Mouse (Mus musculus) lung, postnatal 14 days (tissue): ENCODE measurements around the gene Tmem210.

ENCODE experiments used
- DNase-seq: peaks from one replicate; pipeline ENCODE4 v3.0.0; 2021

Gene Tmem210

GRCm38 (mm10) chr2:25265897-25266656 lies 21.9 kb upstream of the Tmem210 start:
- DNase-seq, result no peak

- peak; percentile 37 for DNase-seq
These were observed 21.2 kb upstream of the Tmem210 start for GRCm38 (mm10) chr2:25266720-25267119.

DNA sequence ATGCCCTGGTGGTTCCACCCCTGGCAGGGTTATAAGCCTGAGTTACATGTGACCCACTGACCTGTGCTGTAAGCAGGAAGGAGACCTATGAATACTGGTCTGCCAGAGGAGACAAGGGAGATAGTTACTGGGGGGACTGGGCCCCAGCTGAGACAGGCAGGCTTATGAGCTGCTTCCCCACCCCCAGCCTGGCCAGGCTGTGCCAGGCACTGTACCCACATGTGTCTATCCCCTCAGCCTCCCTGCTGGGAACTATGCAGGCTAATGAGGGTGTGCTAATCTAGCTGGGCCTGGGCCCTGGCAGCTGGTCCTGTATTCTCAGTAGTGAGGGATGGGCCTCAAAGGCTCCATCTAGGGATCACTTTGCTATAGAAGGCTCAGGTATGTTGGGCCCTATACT lies 20.7 kb upstream of the Tmem210 start:
- DNase-seq, result no peak

- DNase-seq, result no peak
These were observed 20.1 kb upstream of the Tmem210 start for GRCm38 (mm10) chr2:25267746-25268309.

DNA sequence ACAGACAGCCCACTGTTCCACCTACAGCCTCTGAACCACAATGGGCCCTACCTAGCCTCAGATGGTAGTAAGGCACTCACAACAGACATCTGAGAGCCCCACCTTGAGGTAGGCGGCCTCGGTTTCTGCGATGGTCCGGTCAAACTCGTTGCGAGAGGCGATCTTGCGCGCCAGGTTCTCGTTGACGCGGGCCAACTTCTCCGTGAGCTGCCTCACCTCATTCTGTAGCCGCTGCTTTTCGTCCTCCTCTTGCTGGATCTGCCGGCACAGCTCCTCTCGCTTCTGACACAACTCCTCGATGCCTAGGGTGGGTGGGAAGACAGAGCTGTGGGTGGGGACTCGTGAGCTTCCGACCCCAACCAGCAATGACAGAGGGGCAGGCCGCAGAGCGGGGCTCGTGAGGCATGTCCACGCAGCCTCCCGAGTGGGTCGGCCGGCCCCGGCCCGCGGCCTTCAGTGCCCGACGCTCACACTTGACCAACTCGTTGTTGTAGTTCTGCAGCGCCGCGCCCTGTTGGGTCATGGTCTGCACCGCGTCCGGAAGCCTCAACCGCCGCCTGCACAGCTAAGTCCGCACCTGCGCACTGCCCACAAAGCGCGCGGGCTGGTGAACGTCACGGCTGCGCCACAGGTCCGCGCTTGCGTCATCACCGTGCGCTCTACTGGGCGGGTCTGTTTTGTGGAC lies 16.0 kb upstream of the Tmem210 start, which contains the start of the genes Ssna1 and Anapc2:
TSS of gene Ssna1 (minus strand) at position 612 of the 685 bp plus-strand sequence.
TSS of gene Anapc2 (plus strand) at position 652 of the 685 bp plus-strand sequence.
- DNase-seq, result peak; percentile 99

- no peak for DNase-seq
These were observed 15.4 kb upstream of the Tmem210 start for GRCm38 (mm10) chr2:25272515-25272914.

GRCm38 (mm10) chr2:25273010-25273409 lies 14.9 kb upstream of the Tmem210 start:
- no peak for DNase-seq

DNA sequence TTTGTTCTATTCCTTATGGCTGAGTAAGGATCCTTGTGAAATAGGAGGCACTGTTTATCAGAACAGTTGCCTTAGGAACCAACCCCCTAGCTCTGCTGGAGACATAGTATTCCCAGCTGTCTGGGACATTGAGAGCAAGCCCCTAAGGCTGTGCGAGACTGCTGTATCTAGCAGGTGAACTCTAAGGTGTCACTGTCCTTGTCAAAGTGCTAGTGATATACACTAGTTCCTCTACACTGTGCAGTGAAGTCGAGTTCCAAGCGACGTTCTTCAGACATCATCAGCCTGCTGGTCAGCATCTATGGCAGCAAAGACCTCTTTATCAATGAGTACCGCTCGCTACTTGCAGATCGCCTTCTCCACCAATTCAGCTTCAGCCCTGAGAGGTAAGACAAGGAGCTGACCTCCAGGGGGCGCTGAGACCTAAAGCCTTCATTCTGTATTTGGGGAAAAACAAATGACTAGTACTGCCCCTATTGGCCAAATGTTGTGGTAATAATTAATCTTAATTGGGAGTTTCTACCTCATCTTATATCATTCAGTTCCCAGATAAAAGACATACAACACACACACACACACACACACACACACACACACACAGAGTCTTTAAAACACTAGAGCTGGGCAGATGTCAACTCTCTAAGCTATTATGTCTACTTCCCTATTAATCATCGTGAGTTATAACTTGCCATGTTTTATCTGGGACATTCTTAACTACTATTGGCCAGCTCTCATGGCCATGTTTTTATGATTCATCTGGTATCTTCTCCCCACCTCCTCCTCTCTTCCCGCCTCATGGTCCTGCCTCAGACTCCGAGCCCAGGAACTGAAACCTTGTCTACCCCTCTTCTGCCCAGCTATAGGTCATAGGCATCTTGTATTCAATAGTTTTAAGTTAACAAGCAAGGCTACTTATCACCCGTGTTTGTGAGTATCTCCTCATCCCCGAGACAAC lies 8.7 kb upstream of the Tmem210 start:
- DNase-seq, result peak; percentile 91

DNA sequence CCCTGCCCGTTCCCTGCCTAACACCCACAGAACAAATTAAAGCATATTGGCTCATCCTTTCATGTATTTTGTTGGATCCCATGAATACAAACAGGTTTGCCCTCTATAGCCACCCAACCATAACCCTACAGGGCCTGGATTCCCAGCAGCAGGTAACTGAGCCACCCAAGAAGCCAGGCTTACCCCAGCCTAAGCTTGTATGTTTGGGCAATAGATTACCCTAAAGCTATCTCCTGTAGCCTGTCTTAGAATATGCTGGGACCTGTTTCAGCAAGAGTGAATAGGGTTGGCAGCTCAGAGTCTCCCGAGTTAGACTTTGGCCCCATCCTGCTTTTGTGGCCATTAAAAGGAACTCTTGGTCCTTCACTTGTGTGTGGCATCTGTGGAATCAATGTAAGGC lies 2.4 kb upstream of the Tmem210 start:
- no peak for DNase-seq

DNA sequence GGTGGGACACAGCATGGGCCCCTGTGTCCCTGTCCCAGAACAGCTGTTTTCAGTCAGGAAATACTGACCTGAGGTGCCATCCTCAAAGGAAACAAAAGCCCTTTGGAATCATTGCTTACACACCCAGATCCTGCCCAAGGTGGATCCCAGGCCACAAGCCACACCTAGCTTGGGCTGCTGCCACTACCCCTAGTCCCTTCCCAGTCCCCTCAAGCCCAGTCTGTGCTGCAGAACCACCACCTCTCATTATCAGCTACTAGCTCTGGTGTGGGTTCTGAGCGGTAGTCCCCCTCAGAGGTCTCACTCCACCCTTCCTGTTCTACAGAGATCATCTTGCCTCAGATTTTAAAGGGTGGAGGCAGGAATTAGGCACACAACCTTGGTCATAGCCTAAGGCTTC lies 1.6 kb upstream of the Tmem210 start:
- no peak for DNase-seq

DNA sequence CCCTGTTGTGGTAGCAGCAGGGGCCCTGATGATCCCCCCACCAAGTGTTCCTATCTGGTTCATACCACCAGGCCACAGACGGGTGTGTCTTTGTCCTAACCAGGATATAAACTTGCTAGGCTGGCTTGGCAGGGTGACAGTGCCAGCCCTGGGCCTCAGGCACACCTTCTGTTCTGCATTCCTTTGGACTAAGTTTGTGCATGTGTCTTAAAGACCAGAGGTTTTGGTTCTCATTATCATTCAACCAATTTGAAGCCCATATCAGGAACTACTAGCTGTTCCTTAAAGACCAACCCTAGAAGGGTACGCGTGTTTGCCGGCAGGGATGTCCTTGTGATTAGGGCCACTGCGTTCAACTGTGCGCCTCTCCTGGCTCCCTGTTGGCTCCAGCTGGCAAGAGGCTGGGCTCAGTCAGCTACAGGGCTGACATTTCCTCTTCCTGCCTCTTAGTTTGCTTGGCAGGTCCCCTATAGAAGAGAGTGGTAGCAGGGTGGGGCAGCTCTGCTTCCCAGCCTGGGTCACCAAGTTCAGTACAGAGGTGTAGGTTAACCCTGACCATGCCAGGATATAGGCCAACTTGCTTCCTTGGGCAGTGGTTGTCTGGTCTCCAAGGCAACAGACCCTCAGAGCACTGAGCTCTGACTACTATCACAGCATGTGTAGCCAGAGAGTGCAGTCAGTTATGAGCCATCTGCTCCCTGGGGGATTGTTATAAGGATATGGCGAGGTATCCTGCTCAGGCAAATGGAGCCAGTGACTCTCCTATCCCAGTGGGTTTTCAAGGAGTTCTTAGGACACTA lies 908 bp upstream of the Tmem210 start:
- DNase-seq, result peak; percentile 58

DNA sequence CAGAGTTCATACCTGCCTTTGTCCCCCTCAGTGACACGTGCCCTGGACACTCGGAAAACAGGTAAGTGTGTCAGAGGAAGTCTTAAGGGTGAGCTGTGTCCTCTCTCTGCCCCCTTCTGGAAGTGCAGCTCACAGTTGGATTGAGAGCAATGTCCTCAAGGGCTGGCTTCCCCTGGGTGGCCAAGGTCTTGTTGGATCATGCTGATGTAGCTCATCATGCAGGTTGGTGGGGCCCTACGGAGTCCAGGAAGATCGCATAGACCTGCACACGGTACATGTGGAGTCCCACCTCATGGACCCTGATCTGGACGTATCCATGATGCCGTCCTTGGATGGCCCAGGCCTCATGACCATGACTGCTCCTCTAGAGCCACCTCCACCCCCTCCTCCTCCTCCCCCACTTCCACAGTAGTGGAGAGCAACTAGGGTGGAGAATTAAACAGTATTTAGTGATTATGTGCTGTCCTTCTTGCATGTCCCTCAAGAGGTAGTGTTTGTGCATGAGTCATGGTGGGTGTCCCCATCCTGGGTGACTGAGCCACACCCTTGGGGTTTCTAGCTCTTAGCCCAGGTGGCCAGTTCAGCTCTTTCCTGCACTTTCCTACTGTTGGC lies 895 bp downstream of the Tmem210 start:
- no peak for DNase-seq

GRCm38 (mm10) chr2:25289651-25290050 lies 1.7 kb downstream of the Tmem210 start, which contains the start of gene Lrrc26:
TSS of gene Lrrc26 (plus strand) at chr2:25289915.
- DNase-seq, result peak; percentile 44

DNA sequence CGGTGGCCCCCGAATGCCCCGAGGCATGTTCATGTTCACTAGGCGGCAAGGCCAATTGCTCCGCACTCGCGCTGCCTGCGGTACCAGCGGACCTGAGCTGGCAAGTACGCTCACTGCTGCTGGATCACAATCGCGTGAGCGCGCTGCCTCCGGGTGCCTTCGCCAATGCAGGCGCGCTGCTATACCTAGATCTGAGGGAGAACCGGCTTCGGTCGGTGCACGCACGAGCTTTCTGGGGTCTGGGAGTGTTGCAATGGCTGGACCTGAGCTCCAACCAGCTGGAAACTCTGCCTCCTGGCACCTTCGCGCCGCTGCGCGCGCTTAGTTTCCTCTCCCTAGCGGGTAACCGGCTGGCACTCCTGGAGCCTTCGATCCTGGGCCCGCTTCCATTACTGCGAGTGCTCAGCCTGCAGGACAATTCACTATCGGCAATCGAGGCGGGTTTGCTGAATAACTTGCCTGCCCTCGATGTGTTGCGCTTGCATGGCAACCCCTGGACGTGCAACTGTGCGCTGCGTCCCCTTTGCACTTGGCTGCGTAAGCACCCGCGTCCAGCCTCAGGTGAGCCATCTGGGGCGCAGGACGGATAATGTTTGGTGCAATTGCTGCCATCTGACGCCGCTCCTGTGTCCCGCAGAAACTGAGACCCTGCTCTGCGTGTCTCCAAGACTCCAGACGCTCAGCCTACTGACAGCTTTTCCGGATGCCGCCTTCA lies 2.3 kb downstream of the Tmem210 start:
- DNase-seq, result peak; percentile 16

DNA sequence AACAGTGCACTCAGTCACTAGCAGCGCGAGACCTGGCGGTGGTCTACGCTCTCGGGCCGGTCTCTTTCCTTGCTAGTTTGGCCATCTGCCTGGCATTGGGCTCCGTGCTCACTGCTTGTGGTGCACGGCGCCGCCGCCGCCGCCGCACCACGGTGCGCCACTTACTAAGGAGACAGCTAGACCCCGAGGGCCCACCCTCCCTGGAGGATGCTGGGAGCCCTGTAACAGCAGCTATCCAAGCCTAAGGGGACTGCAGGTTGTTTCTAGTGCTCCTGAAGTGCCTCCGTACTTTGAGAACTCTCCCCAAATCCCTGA lies 2.8 kb downstream of the Tmem210 start:
- DNase-seq, result peak; percentile 19

DNA sequence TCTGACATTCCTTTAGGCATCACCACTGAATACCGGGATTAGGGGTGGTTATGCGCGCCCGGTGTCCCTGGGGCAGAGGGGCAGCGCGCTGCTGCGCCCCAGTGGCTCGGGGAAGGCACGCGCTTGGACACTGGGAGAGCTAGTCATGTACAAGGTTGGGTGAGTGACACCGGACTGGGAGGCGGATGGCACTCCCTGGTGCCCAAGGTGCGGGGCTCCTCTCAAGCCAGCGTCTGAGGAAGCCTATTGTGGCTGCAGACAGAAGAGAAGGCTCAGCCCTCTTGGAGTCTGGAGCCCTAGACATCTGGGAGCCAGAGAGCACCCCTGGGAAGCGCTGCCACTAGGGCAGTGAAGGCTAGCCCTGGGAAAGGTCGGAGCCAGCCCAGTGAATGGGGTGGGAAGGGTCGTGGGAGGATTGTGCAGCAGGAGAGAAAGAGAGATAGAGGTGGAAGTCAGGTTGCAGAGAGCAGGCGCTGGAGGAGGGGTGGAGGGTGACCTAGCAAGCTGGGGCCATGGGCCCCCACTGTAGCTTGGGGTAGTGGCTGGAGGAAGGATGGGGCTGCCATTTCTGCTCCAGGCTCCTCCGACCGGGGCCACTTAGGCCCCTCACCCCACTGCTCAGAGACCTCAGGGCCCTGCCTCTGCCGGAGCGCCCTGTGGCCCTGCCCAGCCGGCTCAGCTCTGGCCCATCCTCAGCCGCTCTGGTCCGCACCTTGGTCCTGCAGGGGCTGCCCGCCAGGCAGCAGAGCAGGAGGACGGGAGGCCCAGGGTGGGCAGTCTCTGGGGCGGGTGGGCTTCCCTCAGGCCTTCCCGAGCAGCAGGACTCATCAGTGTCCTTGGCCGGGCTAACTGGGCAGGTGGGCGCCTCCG lies 3.5 kb downstream of the Tmem210 start:
- DNase-seq, result peak; percentile 15

DNA sequence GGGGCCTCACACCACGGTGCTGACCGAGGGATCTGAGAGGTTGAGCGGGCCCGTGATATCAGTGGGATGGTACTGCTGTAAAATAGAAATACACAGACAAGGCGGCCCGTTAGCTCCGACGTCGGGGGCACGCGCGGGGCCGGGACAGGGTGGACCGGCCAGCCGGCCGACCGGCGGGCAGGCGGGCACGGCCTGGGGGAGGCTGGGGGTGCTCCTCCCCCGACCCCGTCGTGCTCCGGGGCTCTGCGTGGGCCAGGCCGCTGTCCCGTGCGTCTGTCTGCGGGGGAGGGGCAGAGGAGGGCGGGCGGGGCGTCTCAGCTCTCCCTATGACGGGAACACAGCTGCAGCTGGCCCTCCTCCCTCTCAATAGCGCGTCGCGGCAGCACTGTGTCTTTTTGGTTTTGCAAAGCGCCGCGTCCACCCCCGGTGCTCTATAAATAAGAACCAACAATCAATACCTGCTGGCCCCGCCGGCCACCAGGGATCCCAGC lies 4.2 kb downstream of the Tmem210 start:
- DNase-seq, result peak; percentile 44

GRCm38 (mm10) chr2:25292856-25293255 lies 4.9 kb downstream of the Tmem210 start:
- peak; percentile 88 for DNase-seq

- no peak for DNase-seq
These were observed 5.8 kb downstream of the Tmem210 start for GRCm38 (mm10) chr2:25293706-25294105.

GRCm38 (mm10) chr2:25297093-25297492 lies 9.1 kb downstream of the Tmem210 start:
- DNase-seq, result no peak
